Mouse (Mus musculus): ENCODE data around the gene Ano10. TPM values are rescaled to one million over a fixed set of nuclear protein-coding genes. Genes with fewer than 3 reads are reported as not detected.
A peak's percentile ranks its signal among the peaks of the same experiment; 100 is the strongest.
"Not testable (repeated sequence)": the region's sequence is repeated elsewhere in the genome, so short reads cannot be mapped to it uniquely, and the experiment has no call there.

Ano10 gene
- 31.4 and 36.7 TPM in 2 replicates for polyA plus RNA-seq (2016; fragmentation: Nextera tagmentation; extraction: Ambion mirVana)

DNA sequence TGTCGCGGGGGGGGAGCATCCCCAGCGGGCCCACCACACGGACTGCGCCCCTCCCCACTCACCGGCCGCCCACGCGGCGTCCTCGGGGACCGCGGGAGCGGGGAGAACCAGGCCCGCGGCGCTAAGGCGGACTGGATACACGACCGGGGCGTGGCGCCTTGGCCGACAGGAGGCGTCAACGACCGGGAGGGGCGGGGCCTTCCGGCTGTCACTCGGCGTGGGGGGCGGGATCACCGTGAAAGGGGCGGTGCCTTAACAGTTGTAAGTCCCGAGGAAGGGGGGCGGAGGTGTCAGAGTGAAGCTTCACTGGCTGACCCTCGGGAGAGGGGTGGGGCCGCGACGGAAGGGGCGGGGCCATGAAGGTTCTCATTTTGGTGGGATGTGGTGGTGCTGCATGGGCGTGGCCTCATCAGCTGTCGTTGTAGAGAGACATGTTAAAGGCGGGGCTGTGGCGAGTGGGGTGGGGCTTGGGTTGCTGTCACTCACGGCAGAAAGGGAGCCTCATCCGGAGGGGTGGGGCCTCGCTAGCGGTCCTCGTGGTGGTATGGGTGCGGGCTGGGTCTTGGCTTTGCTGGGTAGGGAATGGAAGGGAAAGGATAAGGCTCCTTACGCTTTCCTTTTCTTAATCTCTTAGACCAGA, at the start of gene Ano10:
Gene Ano10 (minus strand): TSS at position 182 of the 640 bp plus-strand sequence.
- under 1% methylated on average over 45 of the region's 51 CpGs for WGBS
- Histone ChIP-seq H3K4me3 (peak within 1 kb of the TSS; percentile 82), H3K27me3 (ENCODE audit: insufficient read depth, poor library complexity, severe bottlenecking) (no peaks in the 10 kb centered on the region), H3K27ac (peak within 1 kb of the TSS; percentile 91), H3K36me3 (no peaks in the 10 kb centered on the region), H3K9me3 (no peaks in the 10 kb centered on the region), H3K4me1 (peaks cover 12% of the 10 kb centered on the region)
- peak; percentile 100 for DNase-seq (ENCODE audit: low spot score)

DNA sequence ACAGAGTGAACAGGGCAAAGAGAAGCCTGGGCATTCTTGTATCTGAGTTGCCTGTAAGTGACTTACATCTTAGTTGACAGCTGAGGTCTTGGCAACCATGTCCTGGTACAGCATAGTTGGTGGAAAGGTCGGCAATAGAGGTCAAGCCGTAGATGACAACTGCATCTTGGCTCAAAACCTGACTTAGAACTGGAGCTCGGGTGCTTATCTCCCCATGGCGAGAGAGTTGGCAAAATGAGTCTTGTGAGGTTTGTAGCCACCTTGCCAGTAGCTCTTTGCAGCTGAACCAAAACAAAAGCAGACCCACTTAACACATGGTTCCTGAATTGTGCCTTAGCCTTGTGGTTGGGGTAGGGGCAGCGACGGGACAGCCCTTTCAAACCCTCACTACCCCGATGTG, 49.2 kb upstream of the Ano10 start:
- DNase-seq (ENCODE audit: low spot score) = peak; percentile 62
- Histone ChIP-seq H3K36me3 (no peaks in the 10 kb centered on the region), H3K27ac (no peak overlapping the region), H3K4me3 (no peak overlapping the region), H3K9me3 (no peaks in the 10 kb centered on the region), H3K27me3 (ENCODE audit: insufficient read depth, poor library complexity, severe bottlenecking) (no peaks in the 10 kb centered on the region), H3K4me1 (no peaks in the 10 kb centered on the region)
- 80% methylated on average over 7 of the region's 7 CpGs for WGBS

DNA sequence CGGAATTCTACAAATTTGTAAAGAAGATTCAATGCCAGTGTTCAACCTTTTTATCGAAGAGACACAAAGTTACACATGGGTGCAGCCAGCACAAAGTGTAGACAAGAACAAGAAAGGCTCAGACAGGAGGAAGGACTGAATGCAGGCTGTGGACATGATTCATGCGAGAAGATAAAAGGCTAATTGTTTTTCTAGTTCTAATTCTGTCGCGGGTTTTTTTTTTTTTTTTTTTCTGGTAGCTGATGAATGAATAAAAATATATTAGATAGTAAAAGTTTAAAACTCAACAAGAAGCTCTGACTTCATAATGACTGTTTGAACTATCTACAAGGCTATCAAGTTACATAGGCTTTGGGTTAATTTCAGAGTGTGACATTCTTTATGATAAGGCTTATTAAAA, 45.7 kb upstream of the Ano10 start:
- DNase-seq (ENCODE audit: low spot score) = no peak
- H3K36me3 ChIP-seq = no peaks in the 10 kb centered on the region
- H3K27me3 ChIP-seq (ENCODE audit: insufficient read depth, poor library complexity, severe bottlenecking) = no peaks in the 10 kb centered on the region
- no peak overlapping the region for H3K4me3 ChIP-seq
- H3K9me3 ChIP-seq = no peaks in the 10 kb centered on the region
- no peaks in the 10 kb centered on the region for H3K4me1 ChIP-seq
- H3K27ac ChIP-seq = no peak overlapping the region
- WGBS = 64% methylated on average over 5 of the region's 5 CpGs

DNA sequence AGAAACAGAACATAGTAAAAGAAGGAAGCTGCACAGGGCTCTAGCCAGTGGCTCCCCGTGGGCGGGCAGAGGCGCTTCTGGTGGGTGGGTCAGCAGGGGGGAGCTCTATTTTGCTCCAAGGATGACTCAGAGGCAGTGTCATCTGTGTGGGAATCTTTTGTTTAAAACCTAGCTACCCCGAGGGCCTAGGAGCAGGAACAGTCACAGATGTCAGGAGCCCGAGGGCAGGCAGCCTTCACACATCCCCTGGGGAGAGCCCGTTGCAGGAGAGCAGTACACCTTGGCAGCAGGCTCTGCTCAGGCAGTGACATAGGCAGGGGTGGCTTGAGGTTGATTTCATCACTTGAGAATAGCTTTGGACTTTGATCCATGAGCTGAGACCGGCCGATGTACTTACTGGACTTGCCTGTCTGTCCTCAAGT, 43.3 kb upstream of the Ano10 start:
- no peak overlapping the region for H3K27ac ChIP-seq
- no peaks in the 10 kb centered on the region for H3K27me3 ChIP-seq (ENCODE audit: insufficient read depth, poor library complexity, severe bottlenecking)
- H3K4me3 ChIP-seq = no peak overlapping the region
- no peaks in the 10 kb centered on the region for H3K4me1 ChIP-seq
- H3K9me3 ChIP-seq = no peaks in the 10 kb centered on the region
- WGBS = 42% methylated on average over 8 of the region's 8 CpGs
- no peak for DNase-seq (ENCODE audit: low spot score)
- H3K36me3 ChIP-seq = no peaks in the 10 kb centered on the region

DNA sequence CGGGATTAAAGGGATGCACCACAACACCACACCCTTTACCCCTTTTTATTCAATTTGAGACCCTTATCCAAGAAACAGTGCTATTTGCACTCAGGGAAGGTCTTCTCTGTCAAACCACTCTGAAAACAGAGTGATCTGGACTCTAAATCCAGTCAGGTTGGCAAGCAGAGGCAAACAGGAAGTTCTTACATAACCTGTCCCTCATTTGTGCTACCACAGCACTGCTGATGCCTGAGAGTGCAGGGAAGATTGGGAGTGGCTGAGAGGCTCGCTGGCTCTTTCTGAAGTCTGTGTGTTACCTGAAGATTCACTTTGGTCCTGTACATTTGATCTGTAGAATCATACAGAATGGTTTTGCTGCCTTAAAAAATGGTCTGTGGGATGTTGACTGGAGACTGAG, 42.5 kb upstream of the Ano10 start:
- WGBS = 67% methylated on average over 2 of the region's 2 CpGs
- no peaks in the 10 kb centered on the region for H3K36me3 ChIP-seq
- no peak overlapping the region for H3K27ac ChIP-seq
- H3K4me3 ChIP-seq = no peak overlapping the region
- H3K4me1 ChIP-seq = no peaks in the 10 kb centered on the region
- DNase-seq (ENCODE audit: low spot score) = no peak
- no peaks in the 10 kb centered on the region for H3K9me3 ChIP-seq
- no peaks in the 10 kb centered on the region for H3K27me3 ChIP-seq (ENCODE audit: insufficient read depth, poor library complexity, severe bottlenecking)

DNA sequence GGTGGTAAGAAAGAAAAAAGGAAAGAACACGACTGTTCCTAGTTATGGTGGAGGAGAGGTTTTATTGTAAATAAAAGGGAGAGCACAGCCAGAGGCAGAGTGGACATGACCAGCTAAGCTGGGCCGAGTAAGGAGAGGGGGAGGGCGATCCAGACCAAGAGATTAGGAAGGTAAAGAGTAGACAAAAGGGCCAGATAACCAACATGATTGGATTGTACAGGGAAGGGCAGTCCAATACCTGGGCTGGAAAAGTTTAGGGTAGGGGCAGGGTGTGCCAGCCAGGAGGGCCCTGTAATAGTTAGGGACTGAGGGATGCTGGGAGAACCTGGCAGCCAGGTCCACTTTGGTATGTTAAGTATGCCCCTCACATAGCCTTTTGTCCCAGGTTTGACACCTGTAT, 34.0 kb upstream of the Ano10 start:
- Histone ChIP-seq H3K4me1 (no peaks in the 10 kb centered on the region), H3K9me3 (no peaks in the 10 kb centered on the region), H3K27ac (no peak overlapping the region), H3K36me3 (no peaks in the 10 kb centered on the region), H3K4me3 (no peak overlapping the region), H3K27me3 (ENCODE audit: insufficient read depth, poor library complexity, severe bottlenecking) (no peaks in the 10 kb centered on the region)
- peak; percentile 24 for DNase-seq (ENCODE audit: low spot score)
- WGBS = 71% methylated on average over 3 of the region's 3 CpGs

DNA sequence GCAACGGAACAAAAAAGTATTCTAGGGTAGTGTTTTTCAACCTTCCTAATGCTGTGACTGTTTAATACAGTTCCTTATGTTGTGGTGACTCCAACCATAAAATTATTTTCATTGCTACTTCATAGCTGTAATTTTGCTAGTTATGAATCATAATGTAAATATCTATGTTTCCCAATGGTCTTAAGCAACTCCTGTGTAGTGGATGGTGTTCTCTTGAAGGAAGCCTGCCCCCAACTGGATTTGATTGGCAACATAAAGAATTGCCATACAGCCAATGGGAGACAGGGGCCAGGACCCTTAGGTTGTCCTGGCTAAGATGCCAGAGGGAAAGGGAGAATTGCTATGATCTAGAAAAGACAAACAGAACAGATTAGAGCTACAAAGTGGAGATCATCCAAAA, 31.8 kb upstream of the Ano10 start:
- H3K4me3 ChIP-seq = no peak overlapping the region
- H3K27me3 ChIP-seq (ENCODE audit: insufficient read depth, poor library complexity, severe bottlenecking) = no peaks in the 10 kb centered on the region
- DNase-seq (ENCODE audit: low spot score) = no peak
- H3K27ac ChIP-seq = no peak overlapping the region
- 0 out of 2 replicates have a peak, but pooled peaks cover 4% of the 10 kb centered on the region for H3K4me1 ChIP-seq
- no peaks in the 10 kb centered on the region for H3K36me3 ChIP-seq
- 85% methylated on average over 1 of the region's 1 CpGs for WGBS
- no peaks in the 10 kb centered on the region for H3K9me3 ChIP-seq

DNA sequence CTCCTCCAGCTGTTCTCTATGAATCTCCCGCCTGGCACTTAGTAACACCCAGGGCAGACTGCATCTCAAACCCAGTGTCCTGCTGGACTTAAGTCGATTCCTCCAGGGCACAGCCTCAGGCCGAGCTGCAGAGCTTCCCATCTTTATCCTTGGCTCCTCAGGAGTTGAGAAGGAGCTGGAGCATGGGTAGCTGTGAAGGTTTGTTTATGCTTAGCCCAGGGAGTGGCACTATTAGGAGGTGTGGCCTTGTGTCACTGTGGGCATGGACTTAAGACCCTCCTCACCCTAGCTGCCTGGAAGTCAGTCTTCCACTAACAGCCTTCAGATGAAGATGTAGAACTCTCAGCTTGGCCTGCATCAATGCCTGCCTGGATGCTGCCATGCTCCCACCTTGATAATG, 28.1 kb upstream of the Ano10 start:
- Histone ChIP-seq H3K27me3 (ENCODE audit: insufficient read depth, poor library complexity, severe bottlenecking) (no peaks in the 10 kb centered on the region), H3K4me3 (no peak overlapping the region), H3K4me1 (0 out of 2 replicates have a peak, but pooled peaks cover 4% of the 10 kb centered on the region), H3K36me3 (no peaks in the 10 kb centered on the region), H3K27ac (no peak overlapping the region), H3K9me3 (no peaks in the 10 kb centered on the region)
- DNase-seq (ENCODE audit: low spot score) = peak; percentile 53
- 68% methylated on average over 3 of the region's 3 CpGs for WGBS

DNA sequence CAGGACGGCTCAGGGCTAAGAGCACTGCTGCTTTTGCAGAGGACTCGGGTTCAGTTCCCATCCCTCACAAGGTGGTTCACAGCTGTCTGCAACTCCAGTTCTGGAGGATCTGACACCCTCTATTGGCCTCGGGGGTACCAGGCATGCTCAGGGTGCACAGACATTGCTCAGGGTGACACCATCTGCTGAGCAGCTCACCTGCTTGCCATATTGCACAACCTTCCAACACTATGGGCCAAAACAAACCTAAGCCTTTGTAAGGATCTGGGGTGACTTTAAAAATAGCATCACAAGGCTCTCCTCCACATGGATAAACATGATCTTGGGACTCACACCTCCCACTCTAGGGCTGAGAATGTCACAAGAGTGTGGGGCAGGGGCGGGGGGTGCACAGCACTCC, 26.4 kb upstream of the Ano10 start:
- peak; percentile 39 for DNase-seq (ENCODE audit: low spot score)
- 85% methylated on average over 4 of the region's 4 CpGs for WGBS

DNA sequence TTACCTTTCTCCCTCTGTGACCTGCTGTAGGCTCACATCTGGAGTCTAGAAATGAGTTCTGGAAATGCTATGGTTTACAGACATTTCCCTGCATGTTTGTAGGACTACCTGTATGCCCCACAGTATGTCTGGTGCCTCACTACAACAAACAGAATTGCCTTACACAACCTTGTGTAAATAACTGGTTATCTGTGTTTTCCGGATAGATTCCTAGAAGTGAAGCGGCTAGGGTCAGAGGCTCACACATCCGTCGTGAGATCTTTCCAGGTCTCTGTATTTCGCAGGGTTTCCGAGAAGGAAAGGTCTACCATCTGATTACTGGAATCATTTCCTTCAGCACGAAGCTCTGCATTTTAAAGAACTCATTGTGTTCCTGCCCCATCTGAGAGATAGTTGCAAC, 22.3 kb upstream of the Ano10 start:
- Histone ChIP-seq H3K36me3 (no peaks in the 10 kb centered on the region), H3K4me1 (0 out of 2 replicates have a peak, but pooled peaks cover 2% of the 10 kb centered on the region), H3K4me3 (no peak overlapping the region), H3K27me3 (ENCODE audit: insufficient read depth, poor library complexity, severe bottlenecking) (no peaks in the 10 kb centered on the region), H3K9me3 (no peaks in the 10 kb centered on the region), H3K27ac (no peak overlapping the region)
- 62% methylated on average over 7 of the region's 7 CpGs for WGBS
- no peak for DNase-seq (ENCODE audit: low spot score)

More for the DNA sequence above, 26.4 kb upstream of the Ano10 start:
- Histone ChIP-seq H3K9me3 (no peaks in the 10 kb centered on the region), H3K27me3 (ENCODE audit: insufficient read depth, poor library complexity, severe bottlenecking) (no peaks in the 10 kb centered on the region), H3K36me3 (no peaks in the 10 kb centered on the region), H3K4me3 (no peak overlapping the region), H3K27ac (no peak overlapping the region), H3K4me1 (0 out of 2 replicates have a peak, but pooled peaks cover 4% of the 10 kb centered on the region)

DNA sequence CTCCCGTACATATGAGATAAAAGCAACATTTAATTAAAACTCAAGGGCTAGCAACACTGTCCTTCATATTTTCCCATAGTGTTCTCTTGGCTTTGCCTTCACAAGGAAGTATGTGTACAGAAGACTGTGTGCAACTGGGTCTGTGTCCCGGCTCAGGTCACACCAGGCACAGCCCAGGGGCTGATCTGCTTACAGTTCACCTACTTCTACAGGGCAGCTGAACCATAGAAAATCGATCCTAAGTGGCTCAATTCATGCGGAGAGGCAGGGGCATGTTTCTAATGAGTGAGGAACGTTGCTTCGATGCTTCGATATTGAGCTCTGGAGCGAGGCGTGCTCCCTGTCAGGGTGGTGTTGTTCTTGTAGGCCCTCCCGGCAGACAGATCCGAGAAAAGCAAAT, 21.3 kb upstream of the Ano10 start:
- Histone ChIP-seq H3K27ac (no peak overlapping the region), H3K4me1 (no peaks in the 10 kb centered on the region), H3K27me3 (ENCODE audit: insufficient read depth, poor library complexity, severe bottlenecking) (no peaks in the 10 kb centered on the region), H3K4me3 (no peak overlapping the region), H3K36me3 (no peaks in the 10 kb centered on the region), H3K9me3 (no peaks in the 10 kb centered on the region)
- 90% methylated on average over 11 of the region's 11 CpGs for WGBS
- no peak for DNase-seq (ENCODE audit: low spot score)

DNA sequence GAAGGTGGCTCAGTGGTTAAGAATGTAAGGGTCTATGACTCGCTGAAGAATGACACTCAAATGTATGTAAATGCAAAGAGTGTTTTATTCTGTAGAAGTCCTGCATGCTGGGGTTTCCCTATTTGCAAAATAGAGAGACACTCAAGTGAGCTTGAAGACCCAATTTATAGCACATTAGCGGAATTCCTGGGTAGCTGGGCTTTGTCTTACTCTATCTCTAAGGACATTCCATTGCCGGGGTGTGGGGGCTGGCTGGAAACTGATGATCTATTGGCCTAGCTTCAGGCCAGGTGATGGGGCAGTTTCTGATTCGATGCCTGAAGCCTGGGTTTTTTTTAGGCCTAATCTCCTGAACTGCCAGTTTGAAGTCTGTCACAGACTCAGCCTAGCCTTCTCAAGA, 20.7 kb upstream of the Ano10 start:
- H3K9me3 ChIP-seq = no peaks in the 10 kb centered on the region
- 41% methylated on average over 4 of the region's 4 CpGs for WGBS

DNA sequence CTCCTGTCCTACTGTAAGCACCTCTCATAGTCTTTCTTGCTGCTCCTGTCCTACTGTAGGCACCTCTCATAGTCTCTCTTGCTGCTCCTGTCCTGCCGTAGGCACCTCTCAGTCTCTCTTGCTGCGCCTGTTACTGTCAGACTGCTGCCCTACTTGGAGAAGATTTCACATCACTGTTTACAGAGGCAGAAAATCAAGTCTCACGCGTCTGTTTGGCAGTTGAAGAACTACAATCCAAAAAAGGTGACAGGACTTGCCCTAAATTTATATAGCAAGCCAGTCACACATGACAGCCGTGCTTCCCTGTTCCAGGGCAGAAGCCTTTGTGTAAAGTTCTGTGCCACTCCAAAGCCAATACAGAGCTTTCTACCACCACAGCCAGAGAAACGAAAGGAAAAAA, 20.2 kb upstream of the Ano10 start:
- peak; percentile 36 for DNase-seq (ENCODE audit: low spot score)
- Histone ChIP-seq H3K9me3 (no peaks in the 10 kb centered on the region), H3K4me3 (no peak overlapping the region), H3K27ac (no peak overlapping the region), H3K27me3 (ENCODE audit: insufficient read depth, poor library complexity, severe bottlenecking) (no peaks in the 10 kb centered on the region), H3K36me3 (no peaks in the 10 kb centered on the region), H3K4me1 (peaks cover 5% of the 10 kb centered on the region)
- WGBS = 84% methylated on average over 6 of the region's 6 CpGs

More for the DNA sequence above, 20.7 kb upstream of the Ano10 start:
- H3K4me1 ChIP-seq = no peaks in the 10 kb centered on the region
- no peaks in the 10 kb centered on the region for H3K27me3 ChIP-seq (ENCODE audit: insufficient read depth, poor library complexity, severe bottlenecking)
- no peak overlapping the region for H3K27ac ChIP-seq
- H3K4me3 ChIP-seq = no peak overlapping the region
- no peaks in the 10 kb centered on the region for H3K36me3 ChIP-seq
- DNase-seq (ENCODE audit: low spot score) = no peak

DNA sequence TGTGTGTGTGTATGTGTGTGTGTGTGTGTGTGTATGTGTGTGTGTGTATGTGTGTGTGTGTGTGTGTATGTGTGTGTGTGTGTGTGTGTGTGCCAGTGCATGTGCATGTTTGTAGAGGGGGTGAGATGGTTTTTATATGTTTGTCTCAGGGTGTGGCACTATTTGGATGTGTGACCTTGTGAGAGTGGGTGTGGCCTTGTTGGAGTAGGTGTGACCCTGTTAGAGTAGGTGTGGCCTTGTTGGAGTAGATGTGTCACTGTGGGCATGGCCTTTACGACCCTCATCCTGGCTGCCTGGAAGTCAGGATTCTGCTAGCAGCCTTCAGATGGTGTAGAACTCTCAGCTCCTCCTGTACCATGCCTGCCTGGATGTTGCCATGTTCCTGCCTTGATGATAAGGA, 18.9 kb upstream of the Ano10 start:
- not testable (repeated sequence) for H3K4me3 ChIP-seq; H3K27ac ChIP-seq; H3K27me3 ChIP-seq (ENCODE audit: insufficient read depth, poor library complexity, severe bottlenecking); H3K4me1 ChIP-seq; H3K36me3 ChIP-seq; DNase-seq (ENCODE audit: low spot score); H3K9me3 ChIP-seq
- 38% methylated on average over 1 of the region's 1 CpGs for WGBS
